Mouse (Mus musculus): ENCODE results near the gene Tmem37.

DNA sequence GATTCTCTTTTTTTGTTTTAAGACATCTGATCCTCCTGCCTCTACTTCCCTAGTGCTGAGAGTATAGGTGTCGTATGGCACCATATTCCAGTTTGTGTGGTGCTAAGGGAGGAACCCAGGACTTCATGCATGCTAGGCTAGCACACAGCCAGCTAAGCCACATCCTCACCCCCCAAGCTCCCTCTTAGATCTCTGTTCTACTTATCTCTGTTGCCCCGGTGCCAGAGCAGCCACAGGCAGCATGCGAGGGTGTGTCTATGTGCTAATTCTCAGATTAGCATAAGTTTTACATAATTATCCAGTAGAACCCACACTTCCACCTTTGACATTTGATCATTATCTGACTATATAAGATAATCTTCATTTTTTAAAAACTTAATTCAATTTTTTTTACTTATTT, 21.0 kb upstream of the Tmem37 start:
- no peak for TF ChIP-seq USF1 (IDR thresholded peaks at IDR 0.05; ENCODE audit: low read depth)
- no peak for TF ChIP-seq CTCF (IDR thresholded peaks at IDR 0.05; ENCODE audit: control insufficient read depth, insufficient read depth, insufficient read length)
- no peak for TF ChIP-seq FOSL1 (IDR thresholded peaks at IDR 0.05; ENCODE audit: insufficient read depth, low read length, poor library complexity, severe bottlenecking)
- TF ChIP-seq MYOG (IDR thresholded peaks at IDR 0.05; ENCODE audit: control insufficient read depth, extremely low read depth, insufficient read length) = no peak

All from C2C12 (cell line).